Mouse (Mus musculus) liver, embryonic 14.5 days (tissue): ENCODE measurements around the gene Orc1.

ENCODE experiments used
- CTCF ChIP-seq: IDR thresholded peaks from 2 replicates; pipeline ENCODE4 v1.5.1; 2016; ENCODE audit warnings: antibody characterized with exemption, low read depth, control low read depth
- EP300 ChIP-seq: IDR thresholded peaks from 2 replicates; pipeline ENCODE4 v1.6.1; 2016; ENCODE audit warnings: antibody characterized with exemption, low read depth

DNA sequence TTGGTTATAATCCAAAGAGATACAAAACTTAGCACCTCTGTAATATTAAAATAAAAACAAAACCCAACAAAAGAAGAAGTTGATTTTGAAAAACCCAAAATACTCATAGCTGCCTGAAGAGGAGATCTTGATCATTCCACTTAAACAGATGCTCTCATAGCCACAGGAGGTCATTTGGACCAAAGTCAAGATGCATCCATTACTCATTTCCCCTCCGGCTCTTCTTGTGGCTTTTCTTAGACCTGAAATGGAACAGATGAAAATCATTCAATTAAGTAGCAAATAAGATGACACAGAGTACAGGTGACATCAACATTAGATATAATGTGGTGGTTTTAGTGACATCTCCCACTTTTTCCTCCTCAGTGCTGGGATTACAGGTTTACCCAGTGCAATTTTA is 14.2 kb upstream of the Orc1 start:
- TF ChIP-seq CTCF (no peak), EP300 (no peak)
